ENCODE assay signal across 25 mouse cellular contexts in the genomic region with DNA sequence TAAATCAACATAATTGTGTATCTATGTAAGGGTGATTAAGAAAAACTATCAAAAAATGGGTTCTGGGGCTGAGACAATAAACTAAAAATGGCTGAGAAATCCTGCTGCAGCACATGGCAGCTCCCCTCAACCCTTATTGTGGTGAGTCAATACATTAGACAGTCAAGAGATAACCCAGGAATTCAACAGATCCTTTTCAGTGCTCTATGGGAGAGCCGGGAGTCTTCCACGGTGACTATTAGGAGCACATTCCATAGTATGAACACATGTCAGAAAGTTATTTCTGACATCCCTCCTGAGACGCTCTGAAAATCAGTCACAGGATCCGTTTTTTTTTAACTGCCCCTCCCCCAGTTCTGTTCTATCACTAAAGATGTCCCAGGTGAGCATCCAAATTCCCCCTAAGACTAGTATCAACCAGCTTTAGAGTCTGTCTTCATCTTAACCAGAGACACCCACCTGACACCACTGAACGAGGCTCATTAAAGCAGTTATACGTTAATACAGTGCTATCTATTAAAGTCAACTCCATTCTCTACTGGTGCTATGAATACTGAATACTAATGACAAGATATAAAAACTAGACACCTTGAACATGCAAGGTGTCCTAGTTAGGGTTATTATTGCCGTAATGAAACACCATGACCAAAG. TPM values are rescaled to one million over a fixed set of nuclear protein-coding genes. Genes with fewer than 3 reads are reported as not detected.
A peak's percentile ranks its signal among the peaks of the same experiment; 100 is the strongest.
DNase-seq lines count a peak whose midpoint lies in the region; ATAC-seq and TF ChIP-seq lines count a peak whose summit lies in the region.
"Had no signal": no experiment of that assay in that cellular context is flagged by ENCODE, and none has a peak within 500 bp of the region (broad histone marks: within the 10 kb centered on the region; RNA-seq: fewer than 3 reads in every experiment).

No protein-coding gene starts in this region.

- no peak for TF ChIP-seq CTCF in kidney, postnatal 0 days (IDR thresholded peaks at IDR 0.05; ENCODE audit: low read depth)

- H3K27me3 ChIP-seq in heart, embryonic 11.5 days (ENCODE audit: control insufficient read depth, insufficient read depth, low read length) = no peaks in the 10 kb centered on the region
- no peaks in the 10 kb centered on the region for H3K27me3 ChIP-seq in heart, embryonic 16.5 days (ENCODE audit: control insufficient read depth, insufficient read depth, low read length)
- H3K27me3 ChIP-seq in kidney, postnatal 0 days (ENCODE audit: insufficient read depth, low read length) = no peaks in the 10 kb centered on the region
- no peaks in the 10 kb centered on the region for H3K27me3 ChIP-seq in limb, embryonic 10.5 days (ENCODE audit: low read depth, poor library complexity, severe bottlenecking)
- H3K27me3 ChIP-seq: midbrain, embryonic 13.5 days; neural tube, embryonic 13.5 days had no signal

- H3K36me3 ChIP-seq in heart, embryonic 11.5 days (ENCODE audit: control insufficient read depth, insufficient read depth, low read length) = peaks cover 8% of the 10 kb centered on the region; the same call in 1 of the 2 replicates
- peaks cover 14% of the 10 kb centered on the region for H3K36me3 ChIP-seq in heart, embryonic 16.5 days (ENCODE audit: control insufficient read depth, insufficient read depth)
- H3K36me3 ChIP-seq in kidney, postnatal 0 days (ENCODE audit: insufficient read depth, low read length) = peaks cover 33% of the 10 kb centered on the region
- peaks cover 40% of the 10 kb centered on the region for H3K36me3 ChIP-seq in limb, embryonic 10.5 days

- 47% methylated on average over 7 of the region's 7 CpGs for WGBS in heart, embryonic 11.5 days (ENCODE audit: insufficient replicate concordance)
- 42% methylated on average over 7 of the region's 7 CpGs for WGBS in heart, embryonic 16.5 days
- 72% methylated on average over 7 of the region's 7 CpGs for WGBS in kidney, postnatal 0 days
- WGBS in limb, embryonic 10.5 days = 93% methylated on average over 7 of the region's 7 CpGs

- H3K27ac ChIP-seq in heart, embryonic 11.5 days (ENCODE audit: low read depth, low read length) = 0 out of 2 replicates have a peak overlapping the region, but pooled peaks have one; percentile 25
- peak overlapping the region; percentile 43 for H3K27ac ChIP-seq in heart, embryonic 16.5 days (ENCODE audit: low read length)
- H3K27ac ChIP-seq in kidney, postnatal 0 days = peak overlapping the region; percentile 76; the same call in 1 of the 2 replicates
- H3K27ac ChIP-seq in limb, embryonic 10.5 days = no peak overlapping the region
- H3K27ac ChIP-seq: hindbrain, embryonic 14.5 days; liver, embryonic 14.5 days; macrophage; midbrain, embryonic 13.5 days; neural tube, embryonic 13.5 days; stomach, postnatal 0 days had no signal

- H3K9ac ChIP-seq in heart, embryonic 11.5 days (ENCODE audit: low read depth, low read length) = no peak overlapping the region
- no peak overlapping the region for H3K9ac ChIP-seq in heart, embryonic 16.5 days (ENCODE audit: low read length)
- H3K9ac ChIP-seq in kidney, postnatal 0 days (ENCODE audit: low read depth, low read length) = no peak overlapping the region
- H3K9ac ChIP-seq: hindbrain, embryonic 14.5 days; liver, embryonic 14.5 days; midbrain, embryonic 13.5 days; neural tube, embryonic 13.5 days had no signal

- no peak overlapping the region for H3K4me3 ChIP-seq in heart, embryonic 11.5 days (ENCODE audit: low read depth, low read length)
- no peak overlapping the region for H3K4me3 ChIP-seq in heart, embryonic 16.5 days (ENCODE audit: low read length)
- H3K4me3 ChIP-seq in kidney, postnatal 0 days (replicated peaks; ENCODE audit: low read depth, low read length) = no peak overlapping the region
- no peak overlapping the region for H3K4me3 ChIP-seq in limb, embryonic 10.5 days
- H3K4me3 ChIP-seq: midbrain, embryonic 13.5 days; neural tube, embryonic 13.5 days had no signal

- peak; percentile 61; the same call in 1 of the 2 replicates for ATAC-seq in heart, embryonic 11.5 days (replicated peaks; ENCODE audit: insufficient number of reproducible peaks, low FRiP score, low TSS enrichment)
- ATAC-seq in heart, embryonic 16.5 days (replicated peaks; ENCODE audit: extremely low read depth, insufficient read depth, low FRiP score) = no peak
- ATAC-seq in kidney, postnatal 0 days (replicated peaks; ENCODE audit: low FRiP score, low read depth) = no peak
- ATAC-seq: intestine, postnatal 0 days; midbrain, embryonic 13.5 days had no signal

- no peaks in the 10 kb centered on the region for H3K9me3 ChIP-seq in heart, embryonic 11.5 days (replicated peaks; ENCODE audit: control insufficient read depth, low read length)
- H3K9me3 ChIP-seq in heart, embryonic 16.5 days (replicated peaks; ENCODE audit: control insufficient read depth, low read length) = no peaks in the 10 kb centered on the region
- H3K9me3 ChIP-seq in kidney, postnatal 0 days (replicated peaks; ENCODE audit: low read length) = no peaks in the 10 kb centered on the region
- no peaks in the 10 kb centered on the region for H3K9me3 ChIP-seq in limb, embryonic 10.5 days (replicated peaks)
- H3K9me3 ChIP-seq: G1E; midbrain, embryonic 13.5 days; neural tube, embryonic 13.5 days had no signal

- peaks cover 17% of the 10 kb centered on the region for H3K4me1 ChIP-seq in heart, embryonic 11.5 days (ENCODE audit: control insufficient read depth, insufficient read depth, low read length)
- H3K4me1 ChIP-seq in heart, embryonic 16.5 days (ENCODE audit: control insufficient read depth, insufficient read depth, low read length) = peaks cover 21% of the 10 kb centered on the region
- H3K4me1 ChIP-seq in kidney, postnatal 0 days (replicated peaks; ENCODE audit: insufficient read depth, low read length) = peaks cover 5% of the 10 kb centered on the region
- H3K4me1 ChIP-seq in limb, embryonic 10.5 days = peaks cover 5% of the 10 kb centered on the region

- no peak for DNase-seq in heart, postnatal 4 days
- DNase-seq in heart, adult 18-20 months = no peak
- DNase-seq in kidney, postnatal 0 days (ENCODE audit: low spot score) = no peak
- DNase-seq in kidney, adult 18-20 months = no peak
- no peak for DNase-seq in limb, embryonic 10.5 days (ENCODE audit: low spot score)
- DNase-seq: adrenal gland, postnatal 10 days; cerebellum, adult 8-10 months; cerebellum, postnatal 25 days; gastrocnemius, postnatal 14 days; layer of hippocampus, postnatal 36 days; liver; lung, adult 2 months; lung, postnatal 10 days; right cerebral cortex, postnatal 4 days; thymus, adult 18-20 months had no signal

- no peak overlapping the region for H3K4me2 ChIP-seq in heart, embryonic 11.5 days
- peak overlapping the region; percentile 24; the same call in 1 of the 2 replicates for H3K4me2 ChIP-seq in heart, embryonic 16.5 days (ENCODE audit: low read depth, low read length)
- no peak overlapping the region for H3K4me2 ChIP-seq in kidney, postnatal 0 days (ENCODE audit: low read length)
- H3K4me2 ChIP-seq: hindbrain, embryonic 14.5 days; midbrain, embryonic 13.5 days; neural tube, embryonic 13.5 days had no signal

RNA-seq across cellular contexts. Expression of gene Slc35b4, which starts 5.9 kb away (rescaled TPM):
- polyA plus RNA-seq in heart, embryonic 11.5 days (2014; fragmentation: Nextera tagmentation; extraction: Ambion mirVana) = 44.6 and 50.4 TPM in 2 replicates
- total RNA-seq in heart, postnatal 4 days (2021) = 10 to 100 TPM; 15.2 to 16.3 TPM
- polyA plus RNA-seq in heart, embryonic 16.5 days (2015; fragmentation: Nextera tagmentation; extraction: Ambion mirVana) = 34.2 and 36.0 TPM in 2 replicates
- 1 to 10 TPM; 7.9 to 8.0 TPM for total RNA-seq in heart, adult 18-20 months (2021)
- 60.4 and 70.3 TPM in 2 replicates for polyA plus RNA-seq in kidney, postnatal 0 days (2015; fragmentation: Nextera tagmentation; extraction: Ambion mirVana)
- polyA plus RNA-seq in limb, embryonic 10.5 days (2016; fragmentation: Nextera tagmentation; extraction: Ambion mirVana) = 37.9 and 40.1 TPM in 2 replicates
